Mouse (Mus musculus): ENCODE data around the gene Cys1.
A peak's percentile ranks its signal among the peaks of the same experiment; 100 is the strongest.
"Not testable (repeated sequence)": the region's sequence is repeated elsewhere in the genome, so short reads cannot be mapped to it uniquely, and the experiment has no call there.

The Cys1 gene

DNA sequence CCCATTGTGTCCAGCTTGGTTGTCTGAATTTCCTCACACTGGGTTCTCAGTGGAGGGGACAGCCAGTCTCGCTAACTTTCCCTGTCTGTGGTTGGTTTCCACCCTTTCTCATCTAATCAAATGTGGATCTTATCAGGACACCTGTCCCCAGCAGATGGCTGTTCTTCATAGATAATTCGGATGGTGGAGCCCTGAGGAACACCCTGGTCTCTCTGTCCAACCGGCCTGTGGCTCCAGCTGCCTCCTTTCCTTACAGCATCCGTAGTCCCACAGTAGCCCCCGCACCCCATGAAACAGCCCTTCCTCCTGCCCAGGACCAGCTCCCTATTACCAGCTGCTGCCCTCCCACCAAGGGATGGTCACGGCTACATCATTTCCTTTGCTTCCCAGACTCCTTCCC is 35.7 kb downstream of the Cys1 start:
- DNase-seq (ENCODE audit: low spot score in 2 of 2) = no peak

DNA sequence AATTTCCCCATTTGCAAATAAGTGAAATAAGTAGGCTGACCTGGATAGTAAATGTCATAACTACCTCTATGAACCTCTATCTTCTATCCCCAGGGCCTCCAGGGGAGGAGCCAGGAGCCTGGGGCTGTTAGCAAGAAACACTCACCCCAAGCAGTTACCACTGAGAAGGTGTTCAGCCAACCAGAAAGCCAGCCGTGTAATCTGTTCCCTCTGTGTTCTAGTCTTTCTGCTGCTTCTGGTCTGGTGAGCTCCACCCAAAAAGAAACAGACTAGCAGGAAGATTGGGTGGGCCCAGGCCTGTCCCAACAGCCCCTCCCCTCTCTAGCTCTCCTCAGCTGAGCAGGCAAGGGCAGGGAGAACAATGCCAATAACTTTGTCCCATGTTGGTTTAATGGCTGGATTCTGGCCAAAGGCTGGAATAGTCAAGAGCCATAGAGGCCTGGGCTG is 37.5 kb downstream of the Cys1 start:
- no peak for DNase-seq (ENCODE audit: low spot score in 2 of 2)

DNA sequence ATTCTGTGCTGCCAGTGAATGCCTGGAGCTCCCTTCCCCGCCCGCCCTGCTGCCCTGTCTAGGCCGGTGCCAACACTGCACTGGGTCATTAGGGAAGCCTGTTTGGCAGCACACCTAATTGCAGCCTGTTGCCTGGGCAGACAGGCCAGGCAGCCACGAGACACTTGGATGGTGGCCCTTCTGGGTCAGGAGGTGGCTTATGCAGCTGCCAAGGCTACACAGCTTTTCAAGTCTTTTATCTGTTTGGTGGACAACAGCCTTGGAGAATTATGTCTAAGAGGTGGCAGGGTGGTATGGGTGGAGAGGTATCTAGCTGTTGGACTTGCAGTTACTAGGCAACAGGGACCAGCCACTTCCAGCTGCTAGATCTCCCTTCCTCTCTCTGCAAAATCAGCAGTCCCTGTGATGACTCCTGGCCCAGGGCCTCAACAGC is 39.2 kb downstream of the Cys1 start:
- DNase-seq (ENCODE audit: low spot score in 2 of 2) = no peak

DNA sequence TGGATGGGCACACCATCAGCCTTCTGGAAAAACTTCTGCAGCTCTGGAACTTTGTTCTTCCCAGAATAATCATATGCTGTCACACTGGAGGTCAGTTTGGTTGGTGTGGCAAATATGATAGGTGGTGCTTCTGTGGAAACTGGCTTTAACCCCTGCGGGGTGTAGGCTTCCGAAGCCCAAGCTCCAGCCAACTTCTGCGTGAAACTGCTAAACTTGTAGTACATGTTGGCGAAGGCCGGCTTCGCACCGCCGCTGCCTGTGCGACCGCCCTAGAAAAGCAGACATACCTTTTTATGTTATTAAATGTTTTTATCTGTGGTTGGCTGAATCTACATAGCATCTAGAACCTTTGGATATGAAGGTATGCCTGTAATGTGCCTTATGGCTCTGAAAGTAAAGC is 42.8 kb downstream of the Cys1 start:
- not testable (repeated sequence) for DNase-seq (ENCODE audit: low spot score in 2 of 2)

DNA sequence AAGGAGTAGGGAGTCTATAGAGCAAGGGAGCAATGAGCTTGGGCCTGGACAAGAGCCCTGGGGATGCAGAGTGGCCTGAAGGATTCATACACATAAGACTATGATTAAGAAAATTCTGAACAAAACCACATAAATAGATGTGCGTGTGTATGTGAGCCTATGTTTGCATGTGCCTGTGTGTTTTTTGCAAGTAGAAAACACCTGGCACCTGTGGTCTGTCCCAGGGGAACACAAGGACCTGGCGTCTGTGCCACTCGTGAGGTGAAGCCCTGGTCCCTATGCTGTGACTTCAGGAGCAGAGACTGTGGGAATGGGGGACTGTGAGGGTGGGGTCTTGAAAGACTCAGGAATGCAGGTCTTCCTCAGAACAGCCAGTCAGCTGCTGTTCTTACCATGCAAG is 47.0 kb downstream of the Cys1 start:
- DNase-seq (ENCODE audit: low spot score in 2 of 2) = no peak

DNA sequence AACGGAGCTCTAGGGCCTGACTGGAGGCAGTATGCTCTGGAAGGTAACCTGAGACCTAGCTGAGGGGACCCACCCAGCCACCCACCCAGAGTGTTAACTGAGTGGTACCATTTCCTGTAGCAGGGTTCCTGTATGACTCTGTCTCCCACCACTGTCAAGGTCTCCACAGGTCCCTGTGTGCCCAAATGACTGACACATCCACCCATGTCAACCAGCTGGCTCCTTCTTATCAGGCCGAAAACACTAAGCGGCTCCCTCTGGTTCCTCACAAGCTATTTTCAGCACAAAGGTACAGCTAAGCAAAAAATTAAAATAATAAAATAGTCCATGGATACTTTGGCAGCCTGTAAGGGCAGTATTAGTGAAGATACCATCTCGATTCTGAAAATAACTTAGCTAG is 47.4 kb downstream of the Cys1 start:
- DNase-seq (ENCODE audit: low spot score in 2 of 2) = no peak

DNA sequence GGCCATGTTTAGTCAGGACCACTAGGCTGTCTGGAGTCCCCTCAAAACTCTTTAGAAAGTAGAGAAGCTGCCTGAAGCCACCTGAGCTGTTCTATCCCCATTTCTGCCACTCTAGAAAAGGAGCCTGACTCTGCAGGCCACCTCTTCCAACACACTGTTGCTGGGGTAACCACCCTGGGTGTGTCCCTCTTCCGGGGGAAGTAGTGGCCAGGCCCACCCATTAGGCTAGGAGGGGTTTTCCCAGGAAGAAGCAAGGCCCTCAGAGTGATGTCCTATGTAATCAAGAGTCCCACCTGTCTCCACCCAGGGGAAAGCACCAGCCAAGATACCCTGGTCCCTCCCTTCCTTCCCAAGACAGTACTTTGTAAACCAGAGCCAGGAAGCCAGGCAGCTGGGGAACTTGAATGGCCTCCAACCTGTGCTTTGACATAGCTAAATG is 47.8 kb downstream of the Cys1 start:
- peak; percentile 29 to 45 for DNase-seq (ENCODE audit: low spot score in 2 of 2)

DNA sequence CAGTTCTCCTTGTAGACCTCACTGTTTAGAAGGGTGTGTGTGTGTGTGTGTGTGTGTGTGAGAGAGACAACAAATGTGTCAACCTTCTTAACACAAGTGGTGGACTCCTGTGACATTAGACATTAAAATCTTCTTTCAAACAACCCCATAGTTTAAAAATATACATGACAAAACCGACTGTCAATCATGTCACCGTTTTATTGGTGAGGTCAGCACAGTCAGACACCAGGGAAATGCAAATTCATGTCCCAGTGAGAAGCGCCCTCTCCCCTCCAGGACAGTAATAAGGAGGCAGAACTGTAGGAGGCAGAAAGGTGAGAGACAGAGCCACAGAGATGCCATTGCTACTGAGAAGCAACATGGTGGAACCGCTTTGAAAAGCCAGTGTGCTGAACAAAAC is 49.2 kb downstream of the Cys1 start:
- no peak for DNase-seq (ENCODE audit: low spot score in 2 of 2)

DNA sequence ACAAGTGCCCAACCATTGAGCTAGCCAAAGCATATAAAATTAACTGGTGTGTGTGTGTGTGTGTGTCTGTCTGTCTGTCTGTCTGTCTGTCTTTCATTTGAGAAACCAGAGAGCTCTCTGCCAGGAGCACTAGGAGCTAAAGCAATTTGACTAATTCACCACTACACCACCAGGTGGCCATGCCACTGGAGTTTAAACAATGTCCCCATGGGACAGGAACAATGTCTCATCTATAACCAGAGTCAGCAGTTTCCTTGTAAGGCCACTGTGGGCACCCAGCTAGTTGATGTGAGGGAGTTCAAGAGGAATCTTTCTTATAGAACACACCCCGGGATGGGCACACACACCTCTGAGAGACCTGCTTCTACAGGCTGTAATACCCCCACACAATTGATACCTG is 51.4 kb downstream of the Cys1 start:
- peak in 1 of 2 experiments; percentile 48 for DNase-seq (ENCODE audit: low spot score in 2 of 2)

DNA sequence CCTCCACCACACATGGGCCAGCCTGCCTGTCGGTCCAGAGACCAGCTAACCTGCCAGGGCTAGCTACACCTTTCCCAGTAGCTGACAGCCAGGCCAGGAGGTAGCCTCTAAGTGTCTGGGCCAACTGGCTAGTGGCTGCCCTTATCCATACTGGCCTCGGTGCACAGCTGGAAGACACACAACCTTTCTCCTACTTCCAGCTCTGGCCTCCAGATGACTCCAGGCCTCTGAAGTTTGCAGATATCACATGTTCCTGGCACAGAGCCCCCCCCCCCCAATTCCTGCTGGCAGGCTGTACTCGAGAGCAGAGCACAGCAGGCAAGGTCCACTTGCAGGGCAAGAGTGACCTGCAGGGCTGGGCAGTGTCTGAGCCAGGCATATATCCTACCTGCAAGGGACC is 54.4 kb downstream of the Cys1 start:
- DNase-seq (ENCODE audit: low spot score in 2 of 2) = no peak

DNA sequence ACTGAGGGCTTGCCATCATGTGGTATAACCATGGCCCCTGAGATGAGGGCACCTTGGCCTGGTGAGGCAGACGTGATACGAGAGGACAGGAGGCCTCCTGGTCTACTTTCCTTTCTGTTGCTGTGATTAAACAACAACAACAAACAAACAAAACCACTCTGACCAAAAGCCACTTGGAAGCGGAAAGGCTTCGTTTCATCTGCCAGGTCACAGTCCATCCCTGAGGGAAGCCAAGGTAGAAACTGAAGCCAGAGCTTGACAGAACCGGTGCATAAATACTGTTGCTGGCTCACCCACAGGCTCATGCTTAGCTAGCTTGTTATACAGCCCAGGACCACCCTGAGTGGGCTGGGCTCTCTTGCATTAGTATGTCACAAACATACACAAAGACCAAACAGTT is 55.2 kb downstream of the Cys1 start:
- DNase-seq (ENCODE audit: low spot score in 2 of 2) = no peak

DNA sequence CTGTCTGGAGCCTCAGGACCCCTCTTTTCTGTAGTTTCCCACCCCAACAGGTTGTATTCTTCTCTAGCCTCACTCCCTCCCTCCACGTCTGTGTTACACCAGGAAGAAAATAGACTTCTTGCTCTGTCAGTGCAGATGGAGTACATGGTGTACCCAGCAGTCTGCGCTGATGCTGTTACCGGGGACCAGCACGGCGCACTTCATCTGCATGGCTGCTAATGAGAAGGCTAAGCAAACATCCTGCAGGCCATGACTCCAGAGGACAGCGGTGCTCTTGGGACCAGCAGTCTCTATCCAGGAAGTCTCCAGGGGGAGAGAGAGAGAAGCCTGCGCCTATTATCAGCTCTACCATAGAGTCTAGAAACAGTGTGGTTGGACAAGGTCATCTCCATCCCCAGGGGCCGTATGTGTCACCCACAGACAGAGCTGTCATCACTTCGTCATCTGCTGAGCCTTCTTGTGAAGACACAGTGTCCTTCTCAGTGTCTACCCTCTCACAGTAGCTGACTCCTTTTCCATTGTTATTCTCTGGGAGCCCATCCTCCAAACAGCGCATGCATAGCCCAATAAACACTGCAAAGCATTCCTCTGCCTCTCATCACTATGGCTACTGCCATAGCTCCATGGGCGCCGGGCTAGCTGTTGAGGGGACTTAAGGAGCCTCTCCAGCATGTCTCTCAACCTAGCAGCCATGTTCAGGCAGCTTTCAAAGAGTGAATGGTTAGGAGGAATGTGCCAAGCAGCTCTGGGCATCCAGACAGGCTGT is 57.9 kb downstream of the Cys1 start:
- DNase-seq (ENCODE audit: low spot score in 2 of 2) = no peak

DNA sequence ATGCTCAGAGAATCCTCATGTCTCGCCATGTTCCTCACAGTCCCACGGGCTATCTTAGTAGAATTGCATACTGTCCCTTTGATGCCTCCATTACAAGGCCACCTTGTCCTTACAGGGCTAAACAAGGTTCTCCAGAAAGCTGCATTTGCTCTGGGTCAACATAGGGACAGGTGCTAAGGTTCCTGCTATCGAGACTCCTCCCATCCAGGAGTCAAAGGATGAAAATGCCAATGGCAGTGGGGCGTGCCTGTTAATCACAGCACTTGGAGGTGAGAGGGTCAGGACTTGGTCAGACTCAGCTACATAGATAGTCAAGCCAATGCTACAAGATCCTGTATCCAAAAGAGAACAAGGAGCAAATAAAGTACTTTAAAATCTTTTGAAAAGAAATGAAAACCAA is 62.2 kb downstream of the Cys1 start:
- no peak for DNase-seq (ENCODE audit: low spot score in 2 of 2)

Data from natural killer cell, adult 2 months (primary cell).